14 mouse cellular contexts compared by ENCODE assay signal in genomic region chr13:99484905-99485304, GRCm38 (mm10). TPM values are rescaled to one million over a fixed set of nuclear protein-coding genes. Genes with fewer than 3 reads are reported as not detected.
DNase-seq lines count a peak whose midpoint lies in the region; ATAC-seq and TF ChIP-seq lines count a peak whose summit lies in the region.
"Had no signal": no experiment of that assay in that cellular context is flagged by ENCODE, and none has a peak within 500 bp of the region (broad histone marks: within the 10 kb centered on the region; RNA-seq: fewer than 3 reads in every experiment).

No protein-coding gene starts in this region.

- peak overlapping the region; percentile 59; the same call in 1 of the 2 replicates for H3K27ac ChIP-seq in forebrain, embryonic 10.5 days
- H3K27ac ChIP-seq in forebrain, embryonic 15.5 days (replicated peaks), result no peak overlapping the region
- H3K27ac ChIP-seq in forebrain, embryonic 13.5 days, result 0 out of 2 replicates have a peak overlapping the region, but pooled peaks have one; percentile 14
- peak overlapping the region; percentile 79 for H3K27ac ChIP-seq in stomach, postnatal 0 days (replicated peaks)
- H3K27ac ChIP-seq in intestine, postnatal 0 days (ENCODE audit: low read depth, low read length), result no peak overlapping the region
- H3K27ac ChIP-seq: limb, embryonic 15.5 days had no signal

- intact Hi-C loops in left cerebral cortex, postnatal 4 days (cut with DNase I), result loop anchor here (10.0 kb wide), 1 partner anchor 120 kb away; no protein-coding TSS in a partner anchor

- no peak for TF ChIP-seq CTCF in stomach, postnatal 0 days (IDR thresholded peaks at IDR 0.05; ENCODE audit: low read depth)
- TF ChIP-seq CTCF in intestine, postnatal 0 days (IDR thresholded peaks at IDR 0.05; ENCODE audit: low read depth), result no peak

- no peaks in the 10 kb centered on the region for H3K9me3 ChIP-seq in forebrain, embryonic 10.5 days
- H3K9me3 ChIP-seq in forebrain, embryonic 15.5 days, result no peaks in the 10 kb centered on the region
- no peaks in the 10 kb centered on the region for H3K9me3 ChIP-seq in forebrain, embryonic 13.5 days (replicated peaks)
- no peaks in the 10 kb centered on the region for H3K9me3 ChIP-seq in stomach, postnatal 0 days (ENCODE audit: control insufficient read depth, low read length)
- H3K9me3 ChIP-seq in intestine, postnatal 0 days (ENCODE audit: control insufficient read depth), result no peaks in the 10 kb centered on the region
- H3K9me3 ChIP-seq: limb, embryonic 15.5 days; megakaryocyte, embryonic 14.5 days had no signal

- no peak for ATAC-seq in forebrain, embryonic 15.5 days (replicated peaks)
- no peak for ATAC-seq in forebrain, embryonic 13.5 days
- peak; percentile 21; the same call in 1 of the 2 replicates for ATAC-seq in stomach, postnatal 0 days (ENCODE audit: low FRiP score, low TSS enrichment)
- no peak for ATAC-seq in intestine, postnatal 0 days

- TF ChIP-seq EP300 in stomach, postnatal 0 days (optimal IDR thresholded peaks at IDR 0.05), result no peak

- no peak overlapping the region for H3K4me3 ChIP-seq in forebrain, embryonic 10.5 days
- no peak overlapping the region for H3K4me3 ChIP-seq in forebrain, embryonic 15.5 days
- H3K4me3 ChIP-seq in forebrain, embryonic 13.5 days, result no peak overlapping the region
- no peak overlapping the region for H3K4me3 ChIP-seq in stomach, postnatal 0 days (ENCODE audit: low read depth, low read length)
- no peak overlapping the region for H3K4me3 ChIP-seq in intestine, postnatal 0 days (ENCODE audit: low read depth, low read length)
- H3K4me3 ChIP-seq: limb, embryonic 15.5 days; megakaryocyte, embryonic 14.5 days had no signal

- no peak for DNase-seq in forebrain, embryonic 10.5 days (ENCODE audit: extremely low spot score, low spot score)
- peak; percentile 38 for DNase-seq in left cerebral cortex, postnatal 4 days
- no peak for DNase-seq in left cerebral cortex, adult 9 months (ENCODE audit: low spot score in 2 of 2)
- no peak for DNase-seq in stomach, postnatal 0 days (ENCODE audit: low spot score)
- DNase-seq in kidney, adult 11 months, result no peak
- DNase-seq: heart, postnatal 36 days; kidney, postnatal 4 days had no signal

- H3K4me2 ChIP-seq in forebrain, embryonic 15.5 days (replicated peaks), result no peak overlapping the region
- peak overlapping the region; percentile 4; the same call in 1 of the 2 replicates for H3K4me2 ChIP-seq in forebrain, embryonic 13.5 days
- H3K4me2 ChIP-seq in stomach, postnatal 0 days (replicated peaks; ENCODE audit: low read depth), result no peak overlapping the region
- H3K4me2 ChIP-seq in intestine, postnatal 0 days (replicated peaks; ENCODE audit: low read depth), result no peak overlapping the region
- H3K4me2 ChIP-seq: limb, embryonic 15.5 days had no signal

- H3K9ac ChIP-seq in forebrain, embryonic 15.5 days (replicated peaks), result no peak overlapping the region
- no peak overlapping the region for H3K9ac ChIP-seq in forebrain, embryonic 13.5 days
- H3K9ac ChIP-seq in stomach, postnatal 0 days (ENCODE audit: low read length), result no peak overlapping the region
- no peak overlapping the region for H3K9ac ChIP-seq in intestine, postnatal 0 days (ENCODE audit: low read depth, low read length)
- H3K9ac ChIP-seq: limb, embryonic 15.5 days had no signal

- H3K36me3 ChIP-seq in forebrain, embryonic 10.5 days (replicated peaks), result peaks cover 60% of the 10 kb centered on the region
- peaks cover 13% of the 10 kb centered on the region; the same call in 1 of the 2 replicates for H3K36me3 ChIP-seq in forebrain, embryonic 15.5 days
- peaks cover 36% of the 10 kb centered on the region for H3K36me3 ChIP-seq in forebrain, embryonic 13.5 days (ENCODE audit: poor library complexity, severe bottlenecking)
- no peaks in the 10 kb centered on the region for H3K36me3 ChIP-seq in stomach, postnatal 0 days (ENCODE audit: control insufficient read depth, insufficient read depth, low read length)
- no peaks in the 10 kb centered on the region for H3K36me3 ChIP-seq in intestine, postnatal 0 days (ENCODE audit: control insufficient read depth, insufficient read depth)
- H3K36me3 ChIP-seq: limb, embryonic 15.5 days had no signal

- H3K27me3 ChIP-seq in forebrain, embryonic 10.5 days (ENCODE audit: poor library complexity, severe bottlenecking), result no peaks in the 10 kb centered on the region
- H3K27me3 ChIP-seq in forebrain, embryonic 15.5 days, result no peaks in the 10 kb centered on the region
- no peaks in the 10 kb centered on the region for H3K27me3 ChIP-seq in forebrain, embryonic 13.5 days
- no peaks in the 10 kb centered on the region for H3K27me3 ChIP-seq in stomach, postnatal 0 days (ENCODE audit: control insufficient read depth, insufficient read depth, low read length)
- no peaks in the 10 kb centered on the region for H3K27me3 ChIP-seq in intestine, postnatal 0 days (replicated peaks; ENCODE audit: control insufficient read depth, insufficient read depth, low read length)
- H3K27me3 ChIP-seq: limb, embryonic 15.5 days had no signal

- peaks cover 50% of the 10 kb centered on the region for H3K4me1 ChIP-seq in forebrain, embryonic 10.5 days
- H3K4me1 ChIP-seq in forebrain, embryonic 15.5 days, result peaks cover 53% of the 10 kb centered on the region
- H3K4me1 ChIP-seq in forebrain, embryonic 13.5 days, result peaks cover 66% of the 10 kb centered on the region
- peaks cover 3% of the 10 kb centered on the region; the same call in 1 of the 2 replicates for H3K4me1 ChIP-seq in stomach, postnatal 0 days (replicated peaks; ENCODE audit: control insufficient read depth, insufficient read depth)
- H3K4me1 ChIP-seq in intestine, postnatal 0 days (replicated peaks; ENCODE audit: control insufficient read depth, insufficient read depth, low read length), result no peaks in the 10 kb centered on the region

- WGBS in forebrain, embryonic 10.5 days, result 85% methylated on average over 10 of the region's 10 CpGs
- WGBS in forebrain, embryonic 15.5 days, result 52% methylated on average over 10 of the region's 10 CpGs
- 55% methylated on average over 10 of the region's 10 CpGs for WGBS in forebrain, embryonic 13.5 days
- 59% methylated on average over 10 of the region's 10 CpGs for WGBS in stomach, postnatal 0 days
- WGBS in intestine, postnatal 0 days, result 79% methylated on average over 10 of the region's 10 CpGs

RNA-seq across cellular contexts. Expression of gene Map1b, which starts 31.4 kb away (rescaled TPM):
- polyA plus RNA-seq in forebrain, embryonic 10.5 days (2016; fragmentation: Nextera tagmentation; extraction: Ambion mirVana), result 403 and 460 TPM in 2 replicates
- polyA plus RNA-seq in forebrain, embryonic 15.5 days (2015; fragmentation: Nextera tagmentation; extraction: Ambion mirVana), result 1,899 and 1,916 TPM in 2 replicates
- 1,000 to 10,000 TPM; 1,564 to 1,697 TPM for total RNA-seq in left cerebral cortex, postnatal 4 days (2021)
- polyA plus RNA-seq in forebrain, embryonic 13.5 days (2015; fragmentation: Nextera tagmentation; extraction: Ambion mirVana), result 1,694 and 1,735 TPM in 2 replicates
- polyA plus RNA-seq in stomach, postnatal 0 days (2015; fragmentation: Nextera tagmentation; extraction: Ambion mirVana), result 54.1 and 63.8 TPM in 2 replicates
- 43.7 and 47.7 TPM in 2 replicates for polyA plus RNA-seq in intestine, postnatal 0 days (2015; fragmentation: Nextera tagmentation; extraction: Ambion mirVana)
- total RNA-seq: common myeloid progenitor, adult 5-6 weeks; MEL had no signal

Comparison
In these comparisons a context has a peak if more than half of its experiments do, and no peak if none do; other contexts are left out.
1. H3K27ac ChIP-seq: peak in forebrain, embryonic 10.5 days (single experiment), forebrain, embryonic 13.5 days (single experiment) and stomach, postnatal 0 days (single experiment); none in forebrain, embryonic 15.5 days (single experiment) and intestine, postnatal 0 days (single experiment).